Comparison of ENCODE assay signal across 7 mouse cellular contexts in genomic region chr12:87519616-87520015, GRCm38 (mm10).
DNase-seq lines count a peak whose midpoint lies in the region.

No protein-coding gene starts in this region.

- DNase-seq in cerebellum, postnatal 10 days: peak; percentile 1 to 4
- peak; percentile 55 for DNase-seq in heart, adult 11 months
- DNase-seq in kidney, adult 18-20 months: peak; percentile 7
- peak; percentile 13 to 32 for DNase-seq in kidney, adult 8-10 months
- peak; percentile 7 for DNase-seq in kidney, postnatal 10 days
- peak; percentile 2 to 38 for DNase-seq in kidney, postnatal 25 days
- peak; percentile 2 for DNase-seq in right cerebral cortex, postnatal 4 days

Comparison
In these comparisons a context has a peak if more than half of its experiments do, and no peak if none do; other contexts are left out.
1. Peak in every context shown above with its lines: DNase-seq.
2. DNase-seq: peak in every context shown above with its lines; median percentile 55 in heart, adult 11 months; 22 in kidney, adult 8-10 months; 20 in kidney, postnatal 25 days; 7 in kidney, adult 18-20 months; 7 in kidney, postnatal 10 days; 2 in cerebellum, postnatal 10 days; 2 in right cerebral cortex, postnatal 4 days.